Mouse (Mus musculus): ENCODE results near the gene Mrps21. TPM values are rescaled to one million over a fixed set of nuclear protein-coding genes. Genes with fewer than 3 reads are reported as not detected.
A peak's percentile ranks its signal among the peaks of the same experiment; 100 is the strongest.
"Not testable (repeated sequence)": the region's sequence is repeated elsewhere in the genome, so short reads cannot be mapped to it uniquely, and the experiment has no call there.

Mrps21 gene
- polyA plus RNA-seq, 1 experiment, result 441 TPM

DNA sequence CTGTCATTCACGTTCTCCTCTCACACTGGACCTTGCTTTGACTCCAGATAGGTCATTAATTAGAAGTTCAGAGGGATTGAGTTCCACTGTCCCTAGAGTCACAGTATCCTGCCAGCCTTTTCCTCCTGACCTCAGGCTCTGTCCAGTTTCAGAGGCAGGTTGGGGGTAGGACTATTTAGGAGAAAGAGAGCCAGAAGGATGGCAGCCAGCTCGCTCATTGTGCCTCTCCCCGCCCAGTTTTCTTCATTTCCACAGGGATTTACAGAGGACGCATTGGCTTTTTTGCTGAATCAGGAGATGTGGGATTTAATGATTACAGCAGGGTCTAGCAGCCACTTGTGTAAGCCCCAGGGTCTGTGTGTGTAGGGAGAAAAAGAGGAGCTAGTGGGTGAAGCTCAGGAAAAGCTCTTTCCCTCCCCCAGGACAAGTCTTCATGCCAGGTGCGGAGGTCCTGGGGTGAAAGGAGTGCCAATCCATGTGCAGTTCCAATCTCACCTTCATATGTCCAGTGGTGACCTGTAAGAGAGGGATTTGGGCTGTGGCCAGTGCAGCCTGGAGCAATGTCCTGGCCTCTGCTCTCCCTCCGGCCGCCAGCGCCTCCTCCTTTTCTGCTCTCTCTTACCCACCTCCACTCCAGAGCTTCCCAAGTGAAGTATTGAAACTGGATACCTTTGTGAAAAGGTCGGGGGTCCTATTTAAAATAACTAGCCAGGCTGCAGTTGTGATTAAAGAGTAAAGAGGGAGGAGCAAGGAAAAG, 30.5 kb upstream of the Mrps21 start:
- H3K27me3 ChIP-seq (ENCODE audit: control insufficient read depth, insufficient read depth, insufficient read length), result peaks cover 13% of the 10 kb centered on the region
- H3K4me3 ChIP-seq (ENCODE audit: insufficient read depth, poor library complexity, severe bottlenecking), result no peak overlapping the region
- H3K36me3 ChIP-seq (ENCODE audit: control insufficient read depth, insufficient read depth), result no peaks in the 10 kb centered on the region
- H3K79me2 ChIP-seq (ENCODE audit: control insufficient read depth, insufficient read depth), result no peaks in the 10 kb centered on the region
- H3ac ChIP-seq (ENCODE audit: control insufficient read depth, insufficient read length, low read depth), result no peak overlapping the region
- H3K79me3 ChIP-seq (ENCODE audit: low read depth), result no peaks in the 10 kb centered on the region
- TF ChIP-seq MYOG (IDR thresholded peaks at IDR 0.05; ENCODE audit: control insufficient read depth, extremely low read depth, insufficient read length) (no peak), CEBPB (IDR thresholded peaks at IDR 0.05; ENCODE audit: low read depth) (no peak)

DNA sequence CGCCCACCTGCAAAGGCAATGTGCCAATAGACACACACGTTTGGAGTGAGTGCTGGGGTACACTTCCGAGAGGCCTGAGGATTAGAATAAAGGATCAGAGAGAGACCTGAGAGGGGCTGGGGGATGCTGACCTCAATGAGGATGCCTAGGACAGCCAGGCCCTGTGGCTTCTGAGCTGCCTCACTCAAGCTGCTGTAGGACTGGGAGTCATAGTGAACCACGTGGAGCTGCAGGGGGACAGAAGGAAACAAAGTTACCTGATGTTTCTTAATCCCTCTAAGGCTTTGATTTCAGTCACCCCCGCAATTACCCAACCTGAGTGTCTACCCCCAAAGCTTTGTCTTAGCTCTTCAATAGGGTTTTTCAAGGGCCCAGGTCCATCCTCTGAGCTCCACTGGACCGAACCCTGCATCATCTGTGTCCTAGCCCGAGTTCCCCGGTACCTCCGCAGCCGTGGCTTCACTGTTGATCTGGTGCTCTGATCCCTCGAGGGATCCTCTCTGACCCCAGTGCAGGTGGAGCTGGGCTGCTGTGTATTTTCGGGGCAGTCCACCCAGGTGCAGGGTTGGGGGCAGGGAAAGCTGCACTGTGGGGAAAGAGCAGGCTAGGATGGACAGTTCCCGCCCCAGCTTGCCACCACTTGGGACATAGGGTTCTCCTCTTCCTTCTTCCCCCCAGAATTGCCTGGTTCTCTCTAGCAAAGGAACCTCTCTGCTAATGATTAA, 28.6 kb upstream of the Mrps21 start:
- H3K36me3 ChIP-seq (ENCODE audit: control insufficient read depth, insufficient read depth), result no peaks in the 10 kb centered on the region

GRCm38 (mm10) chr3:95895501-95895900, 24.2 kb upstream of the Mrps21 start:
- Histone ChIP-seq H3K79me3 (ENCODE audit: low read depth) (peaks cover 15% of the 10 kb centered on the region), H3K79me2 (ENCODE audit: control insufficient read depth, insufficient read depth) (peaks cover 22% of the 10 kb centered on the region)
- H3ac ChIP-seq (ENCODE audit: control insufficient read depth, insufficient read length, low read depth); H3K27me3 ChIP-seq (ENCODE audit: control insufficient read depth, insufficient read depth, insufficient read length); H3K36me3 ChIP-seq (ENCODE audit: control insufficient read depth, insufficient read depth); H3K4me3 ChIP-seq (ENCODE audit: insufficient read depth, poor library complexity, severe bottlenecking): not testable (repeated sequence)

More for the DNA sequence above, 28.6 kb upstream of the Mrps21 start:
- no peak overlapping the region for H3K4me3 ChIP-seq (ENCODE audit: insufficient read depth, poor library complexity, severe bottlenecking)
- H3K79me2 ChIP-seq (ENCODE audit: control insufficient read depth, insufficient read depth), result peaks cover 11% of the 10 kb centered on the region
- H3K79me3 ChIP-seq (ENCODE audit: low read depth), result peaks cover 7% of the 10 kb centered on the region
- H3K27me3 ChIP-seq (ENCODE audit: control insufficient read depth, insufficient read depth, insufficient read length), result peaks cover 13% of the 10 kb centered on the region
- TF ChIP-seq MYOD1 (IDR thresholded peaks at IDR 0.05; ENCODE audit: control insufficient read depth, insufficient read length, low read depth) (no peak), FOSL1 (IDR thresholded peaks at IDR 0.05; ENCODE audit: insufficient read depth, low read length, poor library complexity, severe bottlenecking) (no peak), MYOG (IDR thresholded peaks at IDR 0.05; ENCODE audit: control insufficient read depth, extremely low read depth, insufficient read length) (no peak), CEBPB (IDR thresholded peaks at IDR 0.05; ENCODE audit: low read depth) (no peak), MAX (IDR thresholded peaks at IDR 0.05) (no peak), USF1 (IDR thresholded peaks at IDR 0.05; ENCODE audit: low read depth) (no peak), CTCF (IDR thresholded peaks at IDR 0.05; ENCODE audit: control insufficient read depth, insufficient read depth, insufficient read length) (no peak)
- no peak overlapping the region for H3ac ChIP-seq (ENCODE audit: control insufficient read depth, insufficient read length, low read depth)

GRCm38 (mm10) chr3:95894317-95895160, 23.2 kb upstream of the Mrps21 start:
- H3K79me3 ChIP-seq (ENCODE audit: low read depth), result peaks cover 15% of the 10 kb centered on the region
- no peak for TF ChIP-seq MYOD1 (IDR thresholded peaks at IDR 0.05; ENCODE audit: control insufficient read depth, insufficient read length, low read depth)
- TF ChIP-seq MYOG (IDR thresholded peaks at IDR 0.05; ENCODE audit: control insufficient read depth, extremely low read depth, insufficient read length), result no peak
- no peak for TF ChIP-seq MAX (IDR thresholded peaks at IDR 0.05)
- TF ChIP-seq FOSL1 (IDR thresholded peaks at IDR 0.05; ENCODE audit: insufficient read depth, low read length, poor library complexity, severe bottlenecking), result no peak
- TF ChIP-seq CTCF (IDR thresholded peaks at IDR 0.05; ENCODE audit: control insufficient read depth, insufficient read depth, insufficient read length), result no peak
- TF ChIP-seq CEBPB (IDR thresholded peaks at IDR 0.05; ENCODE audit: low read depth), result no peak
- TF ChIP-seq USF1 (IDR thresholded peaks at IDR 0.05; ENCODE audit: low read depth), result no peak
- H3K27me3 ChIP-seq (ENCODE audit: control insufficient read depth, insufficient read depth, insufficient read length), result no peaks in the 10 kb centered on the region
- H3K36me3 ChIP-seq (ENCODE audit: control insufficient read depth, insufficient read depth), result no peaks in the 10 kb centered on the region
- H3ac ChIP-seq (ENCODE audit: control insufficient read depth, insufficient read length, low read depth), result peak overlapping the region; percentile 85
- H3K79me2 ChIP-seq (ENCODE audit: control insufficient read depth, insufficient read depth), result peaks cover 22% of the 10 kb centered on the region
- peak overlapping the region; percentile 86 for H3K4me3 ChIP-seq (ENCODE audit: insufficient read depth, poor library complexity, severe bottlenecking)

GRCm38 (mm10) chr3:95893606-95894316, 22.4 kb upstream of the Mrps21 start, which contains the start of gene Aph1a:
TSS of gene Aph1a (plus strand) at chr3:95893969.
- not testable (repeated sequence) for H3K27me3 ChIP-seq (ENCODE audit: control insufficient read depth, insufficient read depth, insufficient read length); H3K36me3 ChIP-seq (ENCODE audit: control insufficient read depth, insufficient read depth)
- peaks cover 15% of the 10 kb centered on the region for H3K79me3 ChIP-seq (ENCODE audit: low read depth)
- peaks cover 22% of the 10 kb centered on the region for H3K79me2 ChIP-seq (ENCODE audit: control insufficient read depth, insufficient read depth)
- peak within 1 kb of the TSS; percentile 85 for H3ac ChIP-seq (ENCODE audit: control insufficient read depth, insufficient read length, low read depth)
- peak within 1 kb of the TSS; percentile 86 for H3K4me3 ChIP-seq (ENCODE audit: insufficient read depth, poor library complexity, severe bottlenecking)
